ENCODE assay signal across 8 mouse cellular contexts in genomic region chr4:153943243-153943642, GRCm38 (mm10). TPM values are rescaled to one million over a fixed set of nuclear protein-coding genes. Genes with fewer than 3 reads are reported as not detected.
DNase-seq lines count a peak whose midpoint lies in the region; ATAC-seq and TF ChIP-seq lines count a peak whose summit lies in the region.

No protein-coding gene starts in this region.

- DNase-seq in frontal cortex, postnatal 14 days (ENCODE audit: low spot score in 2 of 2): peak; percentile 29 to 42
- DNase-seq in testis, postnatal 14 days (ENCODE audit: low spot score): no peak
- peak; percentile 50 for DNase-seq in embryo, embryonic 10.5 days (ENCODE audit: low spot score)
- peak; percentile 41 to 52 for DNase-seq in layer of hippocampus, postnatal 14 days (ENCODE audit: low spot score in 2 of 2)
- DNase-seq in retina, embryonic 14.5 days (ENCODE audit: low spot score): peak; percentile 57
- DNase-seq in spleen, postnatal 36 days (ENCODE audit: low spot score in 2 of 2): no peak

- ATAC-seq in frontal cortex, adult (ENCODE audit: low TSS enrichment): no peak

- no peak overlapping the region for H3K27ac ChIP-seq in testis, adult 2 months (ENCODE audit: control insufficient read depth, insufficient read depth, low read depth, low read length)

- TF ChIP-seq POLR2A in testis, adult 2 months (IDR thresholded peaks at IDR 0.05; ENCODE audit: control insufficient read depth, low read depth, low read length): no peak

- no peaks in the 10 kb centered on the region for H3K36me3 ChIP-seq in testis, adult 2 months (ENCODE audit: control insufficient read depth, insufficient read depth, low read length)

- peak; percentile 58; the same call in 1 of the 2 replicates for TF ChIP-seq CTCF in testis, adult 2 months (IDR thresholded peaks at IDR 0.05; ENCODE audit: control insufficient read depth, insufficient read depth, insufficient replicate concordance, low read depth, low read length)

- H3K4me3 ChIP-seq in testis, adult 2 months (ENCODE audit: control insufficient read depth, low read depth, low read length): no peak overlapping the region

- H3K4me1 ChIP-seq in testis, adult 2 months (ENCODE audit: control insufficient read depth, insufficient read depth, low read length): no peaks in the 10 kb centered on the region

- H3K27me3 ChIP-seq in testis, adult 2 months (ENCODE audit: control insufficient read depth, insufficient read depth, low read length): no peaks in the 10 kb centered on the region

RNA-seq across cellular contexts. Expression of gene A430005L14Rik, which starts 13.8 kb away (rescaled TPM):
- polyA plus RNA-seq in testis, adult 2 months (2012; rRNA removed): 76.8 and 87.1 TPM in 2 replicates
- total RNA-seq in layer of hippocampus, postnatal 14 days (2021): 10 to 100 TPM; 17.9 to 20.8 TPM

RNA-seq across cellular contexts. Expression of gene Dffb, which starts 31.7 kb away (rescaled TPM):
- polyA plus RNA-seq in testis, adult 2 months (2012; rRNA removed): 4.6 and 4.7 TPM in 2 replicates
- 10 to 100 TPM; 10.0 to 16.9 TPM for total RNA-seq in layer of hippocampus, postnatal 14 days (2021)

RNA-seq across cellular contexts. Expression of gene Cep104, which starts 31.8 kb away (rescaled TPM):
- 43.4 and 46.6 TPM in 2 replicates for polyA plus RNA-seq in testis, adult 2 months (2012; rRNA removed)
- 10 to 100 TPM; 28.8 to 29.4 TPM for total RNA-seq in layer of hippocampus, postnatal 14 days (2021)

Comparison
In these comparisons a context has a peak if more than half of its experiments do, and no peak if none do; other contexts are left out.
1. DNase-seq: peak in frontal cortex, postnatal 14 days (2 of 2), embryo, embryonic 10.5 days (single experiment), layer of hippocampus, postnatal 14 days (2 of 2) and retina, embryonic 14.5 days (single experiment); none in testis, postnatal 14 days (single experiment) and spleen, postnatal 36 days (0 of 2).